Mouse (Mus musculus) cerebellum, adult 2 months (tissue): ENCODE data around the gene Slc39a11. TPM values are rescaled to one million over a fixed set of nuclear protein-coding genes. Genes with fewer than 3 reads are reported as not detected.

Source experiments
- DNase-seq, 2 experiments: peaks; one replicate each; pipeline ENCODE4 v3.0.0; 2021
- H3K27ac ChIP-seq: fragments of 200-500 bp; 2 replicates; pipeline ENCODE4 v1.5.1; 2012; ENCODE audit warnings: low read length, control low read depth, inconsistent platforms; ENCODE audit not compliant: insufficient read depth
- H3K27me3 ChIP-seq: fragments of 200-500 bp; 2 replicates; pipeline ENCODE4 v1.6.1; 2012; ENCODE audit warnings: inconsistent platforms, mild to moderate bottlenecking, low read length, moderate library complexity; ENCODE audit not compliant: control insufficient read depth, insufficient read depth
- H3K4me1 ChIP-seq: fragments of 200-500 bp; 2 replicates; pipeline ENCODE4 v1.6.1; 2011; ENCODE audit warnings: low read length; ENCODE audit not compliant: control insufficient read depth, insufficient read depth
- H3K4me3 ChIP-seq: fragments of 200-500 bp; replicated peaks from 2 replicates; pipeline ENCODE3; 2011; ENCODE audit warnings: mild to moderate bottlenecking, low read depth, low read length, control low read depth; ENCODE audit not compliant: insufficient read depth
- CTCF ChIP-seq: fragments of 200-500 bp; IDR thresholded peaks from 2 replicates; pipeline ENCODE4 v1.5.1; 2011; ENCODE audit warnings: low read depth, mild to moderate bottlenecking, control low read depth, low read length, moderate library complexity, borderline replicate concordance; ENCODE audit not compliant: insufficient read depth
- POLR2A ChIP-seq: fragments of 200-500 bp; IDR thresholded peaks from 2 replicates; pipeline ENCODE4 v1.6.1; 2011; ENCODE audit warnings: low read length, control low read depth, borderline replicate concordance; ENCODE audit not compliant: insufficient read depth
- WGBS: fragments of 180-500 bp; shearing (Covaris S2); methylation state at CpG from one replicate; pipeline ENCODE4 v1.1.7; 2018; 5-methylcytosine and 5-hydroxymethylcytosine counted together
- polyA plus RNA-seq: library from polyadenylated mRNA; depleted of rRNA; stranded (reverse); fragments of >200 nt; gene quantifications from 2 replicates; pipeline ENCODE4 v1.2.3, GENCODE M21; 2012

Gene Slc39a11
- polyA plus RNA-seq, 1 experiment: 14.1 TPM

DNA sequence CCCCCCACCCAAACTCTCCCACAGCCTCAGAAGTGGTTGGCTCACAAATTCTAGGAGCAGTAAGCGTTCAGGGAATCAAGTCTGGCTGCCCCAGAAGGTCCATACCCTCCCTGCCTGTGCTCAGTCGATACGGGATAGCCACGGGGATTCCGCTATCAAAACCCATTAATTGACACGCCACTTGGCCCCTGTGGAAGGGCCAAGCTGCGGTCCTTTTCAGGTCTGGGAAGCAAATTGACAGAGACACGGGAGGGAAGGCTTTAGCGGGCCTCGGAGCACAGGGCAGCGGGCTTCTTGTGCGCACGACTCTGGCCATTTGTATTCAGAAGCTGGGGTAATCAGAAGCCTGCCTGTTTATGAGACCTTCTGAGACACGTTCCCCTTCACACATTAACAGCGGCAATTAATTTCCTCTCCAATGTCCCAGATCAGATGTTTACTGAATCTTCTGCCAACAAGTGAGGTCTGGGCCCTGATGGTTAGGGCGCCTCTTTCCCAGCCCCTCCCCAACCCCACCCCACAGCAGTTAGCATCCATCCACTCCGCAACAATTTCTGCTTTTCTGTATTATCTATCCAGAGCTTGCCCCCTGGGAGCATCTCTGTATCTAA is 128.9 kb downstream of the Slc39a11 start:
- no peaks in the 10 kb centered on the region; the same call in 1 of the 2 replicates for H3K27me3 ChIP-seq
- DNase-seq: no peak
- TF ChIP-seq POLR2A (no peak), CTCF (no peak)
- H3K27ac ChIP-seq: no peak overlapping the region
- 91% methylated on average over 17 of the region's 17 CpGs for WGBS
- H3K4me3 ChIP-seq: no peak overlapping the region
- H3K4me1 ChIP-seq: peaks cover 10% of the 10 kb centered on the region

DNA sequence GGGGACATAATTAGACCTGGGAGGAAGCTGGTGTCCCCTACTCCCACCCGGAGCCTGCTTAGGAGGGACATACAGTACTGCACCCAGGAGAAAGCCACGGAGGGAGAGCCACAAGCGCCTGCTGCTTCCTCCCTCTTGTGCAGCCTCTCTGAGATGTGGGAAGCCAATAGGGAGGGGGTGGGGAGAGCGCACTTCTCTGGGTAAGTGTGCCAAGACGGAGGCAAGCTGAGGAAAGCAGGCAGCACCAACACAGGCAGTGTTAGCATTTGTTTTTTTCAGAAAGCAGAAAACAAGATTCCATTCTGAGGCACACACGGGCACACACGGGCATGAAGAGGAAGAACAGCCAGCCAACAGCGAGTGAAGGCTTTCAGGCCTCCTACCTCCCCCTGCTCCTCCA is 129.5 kb downstream of the Slc39a11 start:
- Histone ChIP-seq H3K4me3 (no peak overlapping the region), H3K27ac (no peak overlapping the region), H3K27me3 (no peaks in the 10 kb centered on the region), H3K4me1 (peaks cover 10% of the 10 kb centered on the region)
- DNase-seq: no peak
- no peak for TF ChIP-seq CTCF
- TF ChIP-seq POLR2A: no peak
- WGBS: 75% methylated on average over 8 of the region's 8 CpGs

DNA sequence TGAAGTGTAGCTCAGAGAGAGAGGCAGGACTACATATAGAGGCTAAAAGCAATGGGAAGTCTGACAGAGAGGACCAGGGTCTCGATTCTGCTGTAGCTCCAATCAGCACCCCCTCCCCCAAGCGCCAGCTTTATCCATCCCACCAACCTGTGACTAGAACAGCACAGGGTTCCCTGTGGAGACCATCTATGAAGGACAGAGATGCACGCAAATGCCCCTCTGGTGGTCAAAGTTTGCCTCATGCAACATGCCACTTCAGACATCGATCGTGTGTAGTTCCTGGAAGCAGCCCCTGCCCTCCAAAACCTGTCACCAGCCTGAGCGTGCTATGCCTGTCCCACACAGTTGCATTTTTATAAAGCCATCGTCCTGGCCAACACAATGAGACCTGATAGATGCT is 129.9 kb downstream of the Slc39a11 start:
- Histone ChIP-seq H3K4me3 (no peak overlapping the region), H3K4me1 (peaks cover 10% of the 10 kb centered on the region), H3K27ac (no peak overlapping the region), H3K27me3 (no peaks in the 10 kb centered on the region)
- TF ChIP-seq POLR2A (no peak), CTCF (no peak)
- 67% methylated on average over 7 of the region's 7 CpGs for WGBS
- no peak for DNase-seq

DNA sequence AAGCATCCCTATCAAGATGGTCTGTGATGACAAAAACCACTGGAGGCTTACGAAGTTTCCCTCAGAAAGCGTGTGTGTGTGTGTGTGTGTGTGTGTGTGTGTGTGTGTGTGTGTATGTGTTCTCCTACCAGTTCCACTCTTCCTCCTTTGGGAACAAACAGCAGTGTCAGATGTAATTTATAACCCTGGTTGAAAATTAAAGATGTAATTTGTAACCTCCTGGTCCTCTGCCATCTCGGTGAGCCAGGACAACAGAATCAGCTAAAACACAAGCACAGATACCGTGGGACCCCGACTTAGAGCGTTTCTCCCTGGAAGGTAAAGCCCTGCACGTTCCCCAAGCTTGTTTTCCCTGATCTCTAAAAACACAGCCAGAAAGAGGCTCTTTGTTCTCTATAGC is 131.7 kb downstream of the Slc39a11 start:
- H3K4me1 ChIP-seq: peaks cover 10% of the 10 kb centered on the region
- DNase-seq: no peak
- TF ChIP-seq CTCF: no peak
- TF ChIP-seq POLR2A: no peak
- H3K27ac ChIP-seq: no peak overlapping the region
- no peaks in the 10 kb centered on the region for H3K27me3 ChIP-seq
- H3K4me3 ChIP-seq: no peak overlapping the region
- WGBS: 95% methylated on average over 7 of the region's 7 CpGs

DNA sequence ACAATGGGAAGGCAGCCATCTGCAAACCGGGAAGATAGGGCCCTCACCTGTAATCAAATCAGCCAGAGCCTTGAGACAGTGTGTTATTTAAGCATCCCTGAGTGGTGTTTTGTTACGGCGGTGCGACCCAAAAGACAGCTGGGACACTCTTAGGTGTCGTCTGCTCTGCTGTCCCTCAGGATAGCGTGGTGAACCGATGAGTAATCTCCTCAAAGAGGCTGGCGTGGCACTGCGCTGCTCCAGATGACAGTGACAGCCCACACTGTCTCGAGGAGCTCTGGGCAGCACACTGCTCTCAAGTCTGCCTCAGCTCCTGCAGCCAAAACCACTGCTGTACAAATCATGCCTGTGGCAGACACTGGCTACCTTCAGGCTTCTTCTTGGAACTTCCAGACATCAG is 133.7 kb downstream of the Slc39a11 start:
- DNase-seq: no peak
- H3K27me3 ChIP-seq: no peaks in the 10 kb centered on the region
- WGBS: 68% methylated on average over 10 of the region's 10 CpGs
- H3K4me1 ChIP-seq: peaks cover 4% of the 10 kb centered on the region; the same call in 1 of the 2 replicates
- H3K27ac ChIP-seq: no peak overlapping the region
- no peak overlapping the region for H3K4me3 ChIP-seq
- TF ChIP-seq CTCF (no peak), POLR2A (no peak)

DNA sequence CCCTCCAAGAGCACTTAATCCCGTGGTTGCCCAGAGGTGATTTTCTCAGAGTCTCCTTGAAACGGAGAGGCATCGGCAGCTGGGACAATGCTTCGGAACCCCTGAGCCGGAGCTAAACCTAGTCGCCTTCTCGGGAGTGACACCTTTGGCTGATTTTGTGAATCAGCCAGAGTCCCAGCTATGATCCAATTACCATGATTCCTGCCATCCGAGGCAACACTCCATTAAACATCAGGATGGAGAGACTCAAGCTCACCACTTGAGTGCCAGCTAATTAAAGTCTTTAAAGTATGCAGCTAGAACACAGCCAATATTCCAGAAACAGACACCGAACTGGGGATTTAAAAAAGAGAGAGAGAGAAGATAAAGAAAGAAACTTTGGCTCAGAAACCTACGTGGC is 136.9 kb downstream of the Slc39a11 start:
- Histone ChIP-seq H3K4me1 (no peaks in the 10 kb centered on the region; the same call in 1 of the 2 replicates), H3K27ac (no peak overlapping the region), H3K4me3 (no peak overlapping the region), H3K27me3 (no peaks in the 10 kb centered on the region)
- TF ChIP-seq CTCF (no peak), POLR2A (no peak)
- no peak for DNase-seq
- WGBS: 64% methylated on average over 10 of the region's 10 CpGs

DNA sequence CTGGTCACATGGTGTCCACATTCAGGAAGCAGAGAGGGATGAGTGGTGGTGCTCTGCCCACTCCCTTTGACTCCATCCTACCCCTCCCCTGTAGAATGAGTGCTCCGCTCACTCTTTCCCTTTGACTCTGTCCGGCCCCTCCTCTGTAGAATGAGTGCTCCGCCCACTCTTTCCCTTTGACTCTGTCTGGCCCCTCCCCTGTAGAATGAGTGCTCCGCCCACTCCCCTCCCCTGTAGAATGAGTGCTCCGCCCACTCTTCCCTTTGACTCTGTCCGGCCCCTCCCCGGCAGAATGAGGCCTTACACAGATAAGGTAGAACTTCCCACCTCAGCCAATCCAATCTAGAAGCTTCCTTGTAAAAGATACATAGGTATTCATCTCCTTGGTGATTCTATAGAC is 137.7 kb downstream of the Slc39a11 start:
- Histone ChIP-seq H3K27me3 (no peaks in the 10 kb centered on the region), H3K27ac (no peak overlapping the region), H3K4me3 (no peak overlapping the region), H3K4me1 (no peaks in the 10 kb centered on the region; the same call in 1 of the 2 replicates)
- 97% methylated on average over 7 of the region's 7 CpGs for WGBS
- TF ChIP-seq CTCF (no peak), POLR2A (no peak)
- DNase-seq: no peak

DNA sequence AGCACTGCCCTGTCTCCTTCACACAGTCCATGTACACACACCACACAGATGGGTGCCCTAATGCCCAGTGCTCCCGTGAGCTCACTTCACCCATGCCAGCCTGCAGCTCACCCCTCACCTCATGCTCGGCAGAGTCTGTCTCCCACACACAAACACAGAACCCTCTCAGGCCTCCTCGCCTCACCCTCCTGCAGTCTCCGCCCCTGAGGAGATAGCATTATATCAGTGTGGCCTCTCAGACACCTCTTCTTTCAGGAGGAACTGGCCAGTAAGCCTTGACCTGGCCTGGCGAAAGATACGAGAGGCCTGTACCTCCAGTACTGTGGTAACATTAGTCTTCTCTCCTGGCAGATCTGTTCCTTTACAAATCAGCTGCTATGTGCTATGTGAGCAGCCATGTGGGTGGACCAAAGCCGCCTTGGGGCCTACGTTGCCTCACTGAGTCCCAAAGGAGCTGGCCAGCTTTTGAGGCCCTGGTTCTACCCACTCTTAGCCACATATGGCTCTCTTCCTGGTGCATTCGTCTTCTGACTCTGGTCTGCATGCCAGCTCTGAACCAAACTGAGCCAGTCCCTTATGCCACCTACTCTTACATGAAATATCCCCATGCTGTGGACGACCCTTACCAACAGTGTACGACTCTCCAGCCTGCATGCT is 138.8 kb downstream of the Slc39a11 start:
- H3K27me3 ChIP-seq: no peaks in the 10 kb centered on the region
- no peaks in the 10 kb centered on the region; the same call in 1 of the 2 replicates for H3K4me1 ChIP-seq
- no peak overlapping the region for H3K4me3 ChIP-seq
- H3K27ac ChIP-seq: no peak overlapping the region
- WGBS: 83% methylated on average over 11 of the region's 11 CpGs
- no peak for TF ChIP-seq CTCF
- TF ChIP-seq POLR2A: no peak
- DNase-seq: no peak
